Mouse (Mus musculus): ENCODE measurements around the gene Gbx2.

GRCm38 (mm10) chr1:89969714-89970110, 38.7 kb upstream of the Gbx2 start:
- TF ChIP-seq CTCF (IDR thresholded peaks at IDR 0.05; ENCODE audit: insufficient read depth, low read depth, low read length), result no peak
- TF ChIP-seq POLR2A (IDR thresholded peaks at IDR 0.05; ENCODE audit: insufficient read depth, low read depth, low read length), result no peak
